Mouse (Mus musculus): Measurements from ENCODE around the gene Hmga2.

Gene Hmga2

DNA sequence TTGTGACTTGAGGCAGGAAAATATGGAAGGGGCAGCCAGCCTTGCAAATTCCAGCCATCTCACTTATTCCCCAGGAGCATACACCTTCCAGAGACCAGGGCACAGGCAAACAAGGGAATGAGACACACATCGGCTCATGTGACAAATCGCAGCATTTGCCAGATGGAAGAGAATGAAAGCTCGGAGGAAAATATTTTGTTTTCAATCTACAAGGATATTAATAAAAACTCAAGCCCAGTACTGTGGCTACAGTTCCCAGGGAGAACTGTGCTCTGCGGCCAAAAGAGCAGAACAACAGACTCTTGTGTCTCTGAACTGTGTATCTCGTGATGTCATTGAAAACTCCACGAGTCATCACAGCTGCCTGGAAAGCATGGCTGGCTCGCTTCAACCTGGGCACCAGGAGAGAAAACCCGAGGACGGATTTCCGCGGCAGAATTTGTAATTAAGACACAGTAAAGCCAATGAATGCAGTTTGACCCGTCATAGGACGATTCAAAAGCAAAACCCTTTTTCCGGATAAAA lies 50.1 kb downstream of the Hmga2 start:
- DNase-seq (ENCODE audit: low spot score in 2 of 2), result no peak

DNA sequence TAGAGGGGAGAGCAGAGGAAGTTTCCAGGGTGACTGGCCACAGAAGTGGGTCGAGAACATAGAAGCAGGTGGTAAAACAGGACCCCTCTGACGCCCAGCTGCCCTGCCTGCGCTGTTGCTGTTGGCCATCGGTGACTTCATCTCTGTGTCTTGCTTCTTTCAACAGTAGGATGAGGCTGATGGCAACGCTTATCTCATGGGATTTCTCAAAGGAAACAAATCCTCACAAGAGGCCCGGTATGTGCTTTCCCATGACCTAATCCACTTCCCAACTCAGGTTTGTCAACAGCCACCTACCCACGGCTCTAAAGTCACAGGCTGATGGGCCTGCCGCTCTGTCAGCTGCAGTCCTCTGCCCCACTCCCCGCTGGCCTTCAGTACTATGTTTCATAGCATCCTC lies 52.3 kb downstream of the Hmga2 start:
- no peak for DNase-seq (ENCODE audit: low spot score in 2 of 2)

DNA sequence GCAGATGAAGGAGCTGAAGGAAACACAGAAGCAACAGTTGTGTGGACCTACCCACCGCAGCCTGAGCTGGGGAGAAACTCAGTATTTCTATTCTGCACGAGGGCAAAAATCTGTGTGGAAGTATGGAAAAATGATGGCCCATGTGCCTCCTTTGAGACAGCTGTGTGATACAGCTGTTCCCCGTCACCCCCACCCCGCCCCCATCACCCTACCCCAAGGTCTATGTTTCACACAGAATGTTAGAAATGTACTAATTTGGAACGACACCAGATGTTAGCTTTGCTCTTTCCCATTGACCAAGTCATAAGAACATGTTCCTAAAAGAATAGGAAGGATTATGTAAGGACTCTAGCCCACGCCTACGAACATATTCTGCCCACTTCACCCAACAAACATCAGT lies 53.0 kb downstream of the Hmga2 start:
- no peak for DNase-seq (ENCODE audit: low spot score in 2 of 2)

DNA sequence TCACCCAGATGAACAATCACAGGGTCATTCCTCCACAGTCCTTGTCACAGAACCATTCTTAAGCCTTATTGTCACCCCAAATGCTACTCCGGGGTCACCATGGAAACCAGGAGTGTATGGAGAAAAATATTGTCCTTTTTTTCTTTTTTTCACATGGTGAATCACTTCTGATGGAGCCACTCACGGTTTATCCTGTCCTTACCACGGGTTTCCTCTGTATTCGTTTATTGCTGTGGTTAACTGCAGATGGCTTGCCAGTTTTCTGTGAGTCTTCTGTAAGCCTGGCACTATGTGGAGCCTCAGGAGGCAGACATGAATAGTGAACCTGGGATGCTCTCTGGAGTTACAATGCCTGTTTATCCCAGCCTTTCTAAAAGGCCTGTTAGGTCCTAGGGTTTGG lies 53.4 kb downstream of the Hmga2 start:
- DNase-seq (ENCODE audit: low spot score in 2 of 2), result no peak

DNA sequence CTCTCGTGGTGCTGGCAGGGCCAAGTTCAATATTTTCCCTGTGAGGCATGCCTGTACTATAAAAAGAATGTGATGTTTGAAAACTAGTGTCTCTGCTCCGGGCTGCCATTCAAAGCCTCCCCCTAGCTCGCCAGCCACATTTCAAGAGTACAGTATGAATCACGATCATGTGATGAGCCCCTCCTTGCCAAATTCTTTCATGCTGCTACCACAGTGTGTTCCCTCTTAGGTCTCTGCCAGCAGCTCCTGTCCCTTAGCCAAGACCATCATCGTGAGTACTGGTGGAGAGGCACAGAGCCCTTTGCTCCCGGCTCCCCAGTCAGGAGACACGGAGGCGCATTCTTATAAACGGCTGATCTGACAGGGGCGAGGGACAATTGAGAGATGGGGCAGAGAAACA lies 54.2 kb downstream of the Hmga2 start:
- peak in 1 of 2 experiments; percentile 16 for DNase-seq (ENCODE audit: low spot score in 2 of 2)

DNA sequence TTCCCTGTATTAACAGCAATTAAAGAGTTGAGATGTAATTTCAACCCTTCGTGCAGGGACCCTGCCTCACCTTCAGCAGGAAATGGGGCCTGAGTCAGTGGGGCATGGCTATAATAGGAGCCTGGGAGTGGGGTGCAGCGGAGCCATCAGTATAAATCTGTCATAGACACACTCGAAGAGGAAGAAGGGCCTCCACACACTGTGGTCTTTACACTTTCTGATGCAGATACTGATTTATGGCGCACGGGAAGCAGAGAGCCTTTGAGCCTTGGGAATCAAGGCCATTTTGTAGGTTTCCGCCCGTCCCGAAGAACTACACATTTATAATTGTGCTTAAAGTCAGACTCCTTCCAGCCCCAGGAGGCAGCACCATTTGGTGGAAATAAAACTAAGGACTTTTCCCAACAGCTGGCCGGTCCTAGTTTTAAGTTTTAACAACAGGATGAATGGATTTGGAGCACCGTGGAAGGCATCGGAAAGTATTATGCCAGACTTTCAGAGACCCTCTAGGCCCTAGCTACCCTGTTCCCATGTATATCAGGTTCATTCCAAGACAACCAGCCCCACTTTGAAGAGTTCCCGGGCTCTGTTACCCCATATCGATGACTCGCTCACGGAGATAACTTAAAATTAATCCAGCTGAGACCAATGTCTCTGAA lies 55.2 kb downstream of the Hmga2 start:
- DNase-seq (ENCODE audit: low spot score in 2 of 2), result no peak

DNA sequence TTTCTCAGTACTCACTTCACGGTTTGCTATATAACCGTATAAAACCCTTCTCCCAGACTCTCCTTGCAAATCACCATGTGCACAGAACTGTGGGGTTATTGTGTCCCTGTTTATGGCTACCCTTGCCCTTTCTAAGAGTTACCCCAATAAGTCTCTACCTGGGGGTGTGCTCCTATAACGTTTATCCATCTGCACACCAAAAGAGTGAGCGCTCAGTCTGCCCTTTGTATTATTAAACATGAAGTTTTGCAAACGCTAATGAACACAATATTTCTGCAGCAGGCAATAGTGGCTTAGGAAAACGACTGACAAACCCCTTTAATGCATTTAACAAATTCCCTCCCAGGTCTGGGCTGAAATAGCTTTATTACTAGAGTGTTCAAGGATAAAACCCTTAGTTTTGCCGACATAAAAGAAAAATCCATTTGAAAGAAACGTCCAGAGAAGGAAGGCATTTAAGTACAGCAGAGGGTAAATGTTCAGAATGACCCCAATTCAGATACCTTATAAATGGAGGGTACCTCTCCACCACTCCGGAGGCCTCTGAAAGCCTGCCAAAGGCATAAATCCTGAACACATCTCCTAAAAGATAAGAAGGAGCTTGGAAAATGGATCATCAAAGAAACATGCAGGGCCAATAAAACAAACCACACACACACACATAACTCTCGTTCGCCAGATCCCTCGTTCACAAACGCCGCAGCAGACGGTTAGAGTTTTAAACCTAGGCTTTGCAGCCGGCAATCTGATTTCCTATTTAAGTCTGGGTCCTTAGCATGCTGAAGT lies 57.3 kb downstream of the Hmga2 start:
- no peak for DNase-seq (ENCODE audit: low spot score in 2 of 2)

DNA sequence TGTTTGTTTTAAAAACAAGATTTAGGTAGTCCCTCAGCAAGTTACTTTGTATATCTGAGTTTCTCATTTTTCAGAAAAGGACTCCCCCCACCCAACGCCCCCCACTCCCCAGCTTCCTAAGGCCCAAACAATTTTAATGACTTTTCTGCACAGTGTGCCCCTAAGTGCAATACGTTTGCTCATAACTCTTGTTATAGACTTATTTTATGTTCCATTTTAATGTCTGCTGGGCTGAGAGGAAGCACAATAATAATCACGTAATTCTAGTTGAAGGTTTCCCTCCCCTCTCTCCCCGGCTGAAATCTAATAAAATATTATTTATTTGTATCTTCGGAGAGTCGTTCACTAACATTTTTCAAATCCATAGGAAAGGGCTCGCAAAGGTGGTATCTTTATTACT lies 58.1 kb downstream of the Hmga2 start:
- DNase-seq (ENCODE audit: low spot score in 2 of 2), result no peak

DNA sequence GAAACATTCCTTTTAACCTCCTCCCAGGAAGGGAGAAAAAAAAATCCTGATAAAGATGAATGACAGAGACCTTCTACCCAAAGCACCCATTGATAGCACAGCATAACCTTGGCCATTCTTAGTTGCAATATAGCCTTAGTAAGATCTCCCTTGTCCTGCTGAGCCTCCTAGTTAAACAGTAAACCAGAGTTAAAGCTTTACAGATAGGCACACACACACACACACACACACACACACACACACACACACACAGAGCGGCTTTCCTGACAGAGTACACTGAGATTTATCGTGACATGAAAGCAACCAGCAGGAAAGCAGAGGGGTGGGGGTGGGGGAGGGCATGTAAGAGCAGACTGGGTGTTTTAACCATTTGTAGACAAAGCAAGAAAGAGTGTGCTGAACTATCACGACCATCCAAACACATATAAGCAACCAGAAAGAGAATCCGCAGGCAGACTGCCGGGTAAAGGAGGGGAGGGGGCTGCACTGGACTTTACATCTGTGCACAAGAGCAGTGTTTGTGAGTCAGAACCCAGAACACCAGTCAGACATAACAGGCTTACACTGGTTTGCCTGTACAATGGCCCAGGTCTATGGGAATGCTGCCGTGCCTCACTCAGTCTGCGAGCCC lies 58.7 kb downstream of the Hmga2 start:
- DNase-seq (ENCODE audit: low spot score in 2 of 2), result no peak

DNA sequence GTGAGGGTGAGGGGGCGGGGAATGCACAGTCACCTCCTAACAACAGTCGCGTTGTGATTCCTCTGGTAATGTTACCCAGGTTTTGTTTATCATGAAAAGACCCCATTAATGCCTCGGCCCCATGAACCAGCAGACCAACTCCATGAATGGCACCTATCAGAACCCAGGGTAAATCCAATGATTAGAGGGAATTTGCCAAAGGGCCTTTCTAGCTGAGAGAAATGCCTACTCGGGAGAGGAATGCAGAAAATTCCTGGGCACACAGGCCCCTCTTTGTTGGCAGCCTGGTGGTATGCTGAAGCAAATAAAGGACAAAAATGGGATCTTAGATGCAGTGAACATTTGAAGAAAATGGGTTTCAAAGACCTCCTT lies 59.2 kb downstream of the Hmga2 start:
- DNase-seq (ENCODE audit: low spot score in 2 of 2), result no peak

DNA sequence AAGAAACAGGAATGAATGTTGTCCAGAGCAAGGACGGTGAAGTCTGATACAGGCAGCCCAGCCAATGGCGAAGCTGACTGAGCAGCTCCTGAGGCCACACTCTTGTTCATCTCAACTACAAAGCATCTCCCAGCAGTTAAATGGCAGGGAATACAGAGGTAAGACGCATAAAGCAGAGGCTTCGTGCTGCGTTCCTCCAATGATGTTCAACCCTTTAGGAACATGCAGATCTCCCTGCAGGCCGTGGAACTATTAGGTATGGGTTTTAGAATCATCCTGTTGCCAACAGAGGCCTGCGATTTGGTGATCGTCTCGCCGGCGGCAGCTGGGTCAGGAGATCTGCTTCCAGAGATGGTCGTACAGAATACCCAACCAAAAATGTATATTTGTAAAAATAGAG lies 59.6 kb downstream of the Hmga2 start:
- no peak for DNase-seq (ENCODE audit: low spot score in 2 of 2)

DNA sequence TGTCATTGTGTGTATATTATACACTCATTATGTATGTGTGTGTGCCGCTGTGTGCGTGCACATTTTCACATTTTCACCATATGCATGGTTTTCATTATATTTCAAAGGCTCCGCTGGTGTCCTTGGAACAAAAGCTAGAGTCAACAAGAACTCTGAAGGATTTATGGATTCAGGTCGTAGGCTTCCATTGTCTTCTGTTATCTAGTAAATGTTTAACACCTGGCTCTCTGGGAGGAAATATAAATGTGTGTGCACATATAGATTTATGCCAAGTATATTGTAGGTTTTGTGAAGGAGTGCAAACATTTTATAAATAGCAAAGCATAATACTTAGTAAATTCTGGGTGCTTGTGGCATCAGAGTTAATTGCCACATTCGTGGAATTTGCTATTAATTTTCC lies 64.1 kb downstream of the Hmga2 start:
- DNase-seq (ENCODE audit: low spot score in 2 of 2), result no peak

DNA sequence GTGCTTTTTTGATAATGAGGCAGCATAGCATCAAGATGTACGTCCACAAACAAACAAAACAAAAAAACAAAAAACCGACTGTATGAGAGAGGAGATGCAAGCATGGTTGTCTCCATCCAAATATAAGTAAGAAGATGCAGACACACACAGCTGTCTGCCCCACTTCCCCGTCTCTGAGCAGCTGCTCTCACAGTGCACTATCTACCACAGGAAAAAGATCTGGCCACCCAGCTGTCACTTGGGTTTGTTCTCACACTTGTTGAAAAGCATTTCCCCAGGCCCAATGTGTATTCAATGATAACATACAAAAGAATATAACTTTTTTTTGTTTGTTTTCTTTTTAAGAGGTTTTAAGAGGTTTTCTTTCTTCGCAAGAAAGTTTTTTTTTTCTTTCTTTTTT lies 65.3 kb downstream of the Hmga2 start:
- DNase-seq (ENCODE audit: low spot score in 2 of 2), result no peak

DNA sequence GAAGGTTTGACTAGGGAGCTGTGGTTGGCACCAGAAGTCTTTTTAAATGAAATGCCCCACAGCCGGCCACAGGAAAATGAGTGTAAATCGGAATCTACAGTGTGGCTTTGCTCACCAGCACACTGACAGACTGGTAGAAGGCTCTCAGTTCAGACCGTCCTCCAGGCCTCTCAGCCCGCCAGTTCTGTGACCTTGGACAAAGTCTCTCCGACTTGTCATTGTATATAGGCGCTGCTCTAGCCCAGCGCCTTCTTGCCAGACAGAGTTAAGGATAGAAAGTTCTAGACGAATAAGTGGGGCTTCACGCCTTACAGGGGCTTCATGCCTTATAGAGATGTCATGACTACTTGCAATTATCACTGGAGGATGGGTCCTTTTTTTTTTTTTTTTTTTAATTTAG lies 67.1 kb downstream of the Hmga2 start:
- no peak for DNase-seq (ENCODE audit: low spot score in 2 of 2)

DNA sequence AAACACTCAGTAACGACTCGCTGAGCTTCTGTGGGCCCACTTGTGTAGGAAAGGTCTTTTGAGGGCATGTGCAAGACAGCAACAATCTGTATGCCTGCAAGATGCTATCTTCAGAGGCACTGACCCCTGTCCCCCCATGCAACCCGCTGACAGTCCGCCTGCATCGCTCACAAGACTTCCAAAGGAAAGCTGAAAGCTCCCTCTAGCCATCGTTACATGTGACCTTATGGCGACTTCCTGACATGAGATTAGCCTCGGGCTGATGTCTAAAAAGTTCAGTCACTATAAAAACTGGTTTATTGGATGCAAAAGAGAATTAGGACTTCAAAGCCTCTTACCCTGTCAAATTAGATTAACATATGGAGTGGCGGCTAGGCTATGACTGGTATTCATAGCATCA lies 69.0 kb downstream of the Hmga2 start:
- DNase-seq (ENCODE audit: low spot score in 2 of 2), result no peak

DNA sequence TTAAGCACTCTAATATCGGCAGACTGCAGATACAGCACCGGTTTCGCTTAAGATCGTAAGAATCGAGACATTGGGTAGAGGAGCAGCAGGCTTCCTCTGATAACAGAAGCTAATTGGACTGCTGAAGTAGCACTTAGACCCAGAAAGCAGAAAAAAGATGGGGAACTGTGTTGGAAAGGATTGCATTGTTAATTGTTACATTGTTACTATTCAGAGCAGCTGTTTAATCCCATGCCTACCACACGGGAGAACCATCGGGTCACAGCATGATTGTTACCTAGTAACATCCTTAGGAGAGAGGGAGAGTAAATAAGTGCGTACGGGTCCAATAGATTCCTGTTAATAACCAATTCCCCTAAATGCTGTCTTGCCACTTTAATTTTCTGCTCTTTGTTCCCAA lies 70.2 kb downstream of the Hmga2 start:
- DNase-seq (ENCODE audit: low spot score in 2 of 2), result no peak

DNA sequence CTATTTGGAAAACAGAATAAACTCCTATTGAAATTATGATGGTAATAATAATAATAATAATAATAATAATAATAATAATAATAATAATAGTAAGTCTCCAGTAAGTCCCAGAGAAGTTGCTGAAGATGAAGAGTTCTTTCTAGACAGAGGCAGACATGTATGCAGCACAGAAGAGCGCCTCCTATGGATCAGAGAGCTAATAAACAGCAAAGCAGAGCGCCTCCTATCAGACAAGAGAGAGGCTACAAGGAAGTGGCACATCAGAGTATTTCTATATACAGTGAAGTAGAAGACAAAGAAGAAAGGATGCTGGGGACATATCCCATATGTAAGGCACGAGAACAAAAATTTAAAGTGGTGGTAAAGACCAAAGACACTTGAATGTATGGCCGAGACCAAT lies 70.9 kb downstream of the Hmga2 start:
- DNase-seq (ENCODE audit: low spot score in 2 of 2), result no peak

DNA sequence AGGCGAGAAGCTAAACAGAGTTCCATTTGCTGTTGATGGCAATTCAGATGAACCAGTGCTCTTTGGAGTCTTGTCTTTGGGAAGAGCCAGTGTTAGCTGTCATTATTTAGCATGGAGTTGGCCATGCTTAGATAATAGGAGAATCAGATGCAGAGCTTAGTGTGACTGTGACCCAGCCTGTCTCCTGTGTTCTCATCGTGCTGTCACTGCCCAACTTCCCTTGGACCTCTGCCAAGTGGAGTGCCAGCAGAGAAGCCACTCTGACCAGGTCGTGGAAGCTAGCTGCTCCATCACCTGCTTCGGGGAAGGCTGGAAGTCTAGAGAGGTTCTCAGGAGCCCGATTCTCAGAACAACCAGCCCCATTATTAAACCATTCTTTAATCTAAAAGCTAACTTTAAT lies 73.3 kb downstream of the Hmga2 start:
- no peak for DNase-seq (ENCODE audit: low spot score in 2 of 2)

DNA sequence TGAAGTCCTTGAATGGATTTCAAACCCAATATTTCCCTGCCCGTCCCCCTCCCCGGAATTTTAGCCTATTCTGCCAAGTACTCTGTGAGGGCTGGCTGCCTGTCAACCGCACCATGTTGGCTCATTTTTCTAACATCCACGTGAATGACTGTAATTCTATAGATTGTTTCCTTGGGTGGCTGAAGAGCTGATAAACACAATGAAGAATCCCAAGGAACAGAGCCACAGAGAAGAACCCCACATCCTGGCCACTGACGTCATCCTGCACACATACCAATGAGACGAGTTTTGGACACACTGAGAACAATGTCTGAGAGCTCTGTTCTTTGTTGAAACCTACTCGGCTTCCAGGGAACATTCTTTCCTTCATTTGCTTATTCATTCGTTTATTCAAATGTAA lies 74.5 kb downstream of the Hmga2 start:
- DNase-seq (ENCODE audit: low spot score in 2 of 2), result no peak

DNA sequence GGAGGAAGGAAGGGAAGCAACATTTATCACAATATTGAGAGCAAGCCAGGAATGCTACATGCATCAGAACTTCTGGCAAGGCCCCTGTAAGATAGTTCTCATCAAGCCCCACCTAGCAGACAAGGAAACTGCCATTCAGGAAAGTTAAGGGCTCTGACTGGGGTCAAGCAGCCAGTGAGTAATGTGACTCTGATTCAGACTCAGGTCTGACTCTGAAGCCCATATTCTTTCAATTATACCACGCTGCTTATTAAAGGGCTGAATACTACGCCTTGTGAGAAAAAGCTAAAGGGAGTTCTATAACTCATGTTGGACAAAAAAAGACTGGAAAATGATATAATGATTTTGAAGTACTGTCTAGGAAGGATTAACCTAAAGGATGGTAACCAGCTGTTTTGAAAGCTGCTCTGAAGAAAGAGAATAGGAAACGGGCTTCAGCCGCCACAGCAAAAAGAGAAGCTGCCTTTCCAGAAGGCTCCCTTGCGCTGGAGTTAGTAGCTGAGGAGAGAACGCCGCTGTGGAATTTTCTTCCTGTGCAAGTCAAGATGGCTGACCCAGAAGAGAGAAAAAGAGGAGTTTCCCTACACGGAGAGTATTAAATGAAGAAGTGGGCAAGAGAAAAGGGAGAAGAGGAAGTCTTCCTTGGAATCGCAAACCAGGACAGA lies 76.3 kb downstream of the Hmga2 start:
- DNase-seq (ENCODE audit: low spot score in 2 of 2), result no peak

DNA sequence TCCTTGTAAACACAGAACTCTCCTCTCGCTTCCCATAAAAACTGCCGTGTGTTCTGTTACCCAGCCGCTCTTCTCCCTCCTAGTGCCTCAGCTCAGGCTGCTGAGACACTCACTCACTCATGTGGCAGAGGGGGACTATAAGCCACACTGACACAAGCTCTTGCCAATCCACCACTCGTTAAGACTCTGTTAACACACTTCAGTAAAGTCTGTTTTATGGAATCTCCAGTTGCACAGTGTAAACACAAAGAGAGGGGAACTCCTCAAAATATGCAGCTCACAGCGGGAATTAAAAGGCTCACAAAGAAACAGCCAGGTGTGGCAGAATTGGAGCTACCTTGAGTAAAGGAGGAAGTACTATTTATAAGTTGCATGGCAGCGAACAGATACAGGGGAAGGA lies 77.5 kb downstream of the Hmga2 start:
- DNase-seq (ENCODE audit: low spot score in 2 of 2), result no peak

DNA sequence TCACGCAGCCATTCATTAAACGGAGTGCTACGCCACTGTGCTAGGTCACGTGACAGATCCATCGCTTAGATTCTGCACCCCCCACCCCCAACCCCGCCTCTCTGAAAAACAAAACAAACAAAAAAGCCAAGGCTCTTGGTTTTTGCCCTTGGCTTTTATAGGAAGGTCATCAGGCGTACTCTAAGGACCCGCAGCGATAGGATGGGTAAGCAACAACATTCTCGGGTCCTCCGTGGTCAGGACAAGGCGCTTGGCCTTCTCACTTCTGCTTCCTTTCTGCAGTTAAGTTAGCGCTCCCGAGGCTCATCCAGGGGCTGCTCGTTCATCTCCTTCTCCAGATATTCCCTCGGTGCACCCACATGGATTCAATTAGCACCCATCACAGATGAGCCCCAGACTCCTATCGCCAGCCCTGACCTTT lies 79.0 kb downstream of the Hmga2 start:
- DNase-seq (ENCODE audit: low spot score in 2 of 2), result no peak

Data from spleen, postnatal 36 days (tissue).